Comparison of ENCODE assay signal across 18 mouse cellular contexts in genomic region chr14:102706704-102707336, GRCm38 (mm10).
DNase-seq lines count a peak whose midpoint lies in the region; ATAC-seq and TF ChIP-seq lines count a peak whose summit lies in the region.
"Had no signal": no experiment of that assay in that cellular context is flagged by ENCODE, and none has a peak within 500 bp of the region (broad histone marks: within the 10 kb centered on the region; RNA-seq: fewer than 3 reads in every experiment).

No protein-coding gene starts in this region.

- no peak for TF ChIP-seq EP300 in stomach, postnatal 0 days (optimal IDR thresholded peaks at IDR 0.05)

- no peak for TF ChIP-seq CTCF in forebrain, postnatal 0 days (IDR thresholded peaks at IDR 0.05; ENCODE audit: low read depth)
- no peak for TF ChIP-seq CTCF in stomach, postnatal 0 days (IDR thresholded peaks at IDR 0.05; ENCODE audit: low read depth)

- no peak overlapping the region for H3K9ac ChIP-seq in forebrain, postnatal 0 days
- no peak overlapping the region for H3K9ac ChIP-seq in forebrain, embryonic 13.5 days
- no peak overlapping the region for H3K9ac ChIP-seq in limb, embryonic 12.5 days (replicated peaks)
- H3K9ac ChIP-seq in stomach, postnatal 0 days (ENCODE audit: low read length), result no peak overlapping the region
- H3K9ac ChIP-seq: forebrain, embryonic 12.5 days; hindbrain, embryonic 13.5 days had no signal

- no peak for DNase-seq in forebrain, postnatal 0 days
- peak; percentile 32 for DNase-seq in brain, adult 2 months (ENCODE audit: low read depth, low spot score)
- peak; percentile 27 for DNase-seq in telencephalon, adult 2 months (ENCODE audit: low read depth, low spot score)
- DNase-seq in stomach, postnatal 0 days (ENCODE audit: low spot score), result no peak
- DNase-seq: adrenal gland, postnatal 10 days; cerebellum, adult 11-12 months; cerebellum, adult 9-10 months; cerebellum, postnatal 25 days; gastrocnemius, postnatal 10 days; heart, adult 18-20 months; heart, postnatal 10 days had no signal

- no peaks in the 10 kb centered on the region for H3K27me3 ChIP-seq in forebrain, postnatal 0 days (ENCODE audit: insufficient read depth, low read length)
- H3K27me3 ChIP-seq in forebrain, embryonic 13.5 days, result no peaks in the 10 kb centered on the region
- H3K27me3 ChIP-seq in limb, embryonic 12.5 days, result no peaks in the 10 kb centered on the region
- H3K27me3 ChIP-seq in stomach, postnatal 0 days (ENCODE audit: control insufficient read depth, insufficient read depth, low read length), result no peaks in the 10 kb centered on the region
- H3K27me3 ChIP-seq: forebrain, embryonic 12.5 days; hindbrain, embryonic 13.5 days had no signal

- ATAC-seq in forebrain, postnatal 0 days, result peak; percentile 45
- ATAC-seq in forebrain, embryonic 13.5 days, result no peak
- peak; percentile 78 for ATAC-seq in limb, embryonic 12.5 days (ENCODE audit: insufficient number of reproducible peaks, insufficient read depth, low FRiP score, low TSS enrichment, low read depth)
- ATAC-seq in stomach, postnatal 0 days (ENCODE audit: low FRiP score, low TSS enrichment), result no peak
- ATAC-seq in erythroblast, adult 5-6 weeks (replicated peaks; ENCODE audit: low FRiP score, poor library complexity, severe bottlenecking), result no peak
- ATAC-seq: hindbrain, postnatal 0 days had no signal

- no peaks in the 10 kb centered on the region for H3K36me3 ChIP-seq in forebrain, postnatal 0 days (ENCODE audit: insufficient read depth)
- H3K36me3 ChIP-seq in forebrain, embryonic 13.5 days (ENCODE audit: poor library complexity, severe bottlenecking), result no peaks in the 10 kb centered on the region
- H3K36me3 ChIP-seq in limb, embryonic 12.5 days, result no peaks in the 10 kb centered on the region
- no peaks in the 10 kb centered on the region for H3K36me3 ChIP-seq in stomach, postnatal 0 days (ENCODE audit: control insufficient read depth, insufficient read depth, low read length)
- H3K36me3 ChIP-seq: forebrain, embryonic 12.5 days; heart, embryonic 10.5 days; hindbrain, embryonic 13.5 days had no signal

- 76% methylated on average over 5 of the region's 5 CpGs for WGBS in forebrain, postnatal 0 days
- WGBS in forebrain, embryonic 13.5 days, result 88% methylated on average over 5 of the region's 5 CpGs
- 43% methylated on average over 5 of the region's 5 CpGs for WGBS in limb, embryonic 12.5 days
- 86% methylated on average over 5 of the region's 5 CpGs for WGBS in stomach, postnatal 0 days

- H3K4me3 ChIP-seq in forebrain, postnatal 0 days (ENCODE audit: low read depth, low read length), result no peak overlapping the region
- H3K4me3 ChIP-seq in forebrain, embryonic 13.5 days, result no peak overlapping the region
- no peak overlapping the region for H3K4me3 ChIP-seq in limb, embryonic 12.5 days (replicated peaks)
- no peak overlapping the region for H3K4me3 ChIP-seq in stomach, postnatal 0 days (ENCODE audit: low read depth, low read length)
- H3K4me3 ChIP-seq: forebrain, embryonic 12.5 days; heart, embryonic 10.5 days; hindbrain, embryonic 13.5 days had no signal

- no peak overlapping the region for H3K27ac ChIP-seq in forebrain, postnatal 0 days (ENCODE audit: low read depth, low read length)
- no peak overlapping the region for H3K27ac ChIP-seq in forebrain, embryonic 13.5 days
- peak overlapping the region; percentile 12; the same call in 1 of the 2 replicates for H3K27ac ChIP-seq in limb, embryonic 12.5 days
- no peak overlapping the region for H3K27ac ChIP-seq in stomach, postnatal 0 days (replicated peaks)
- H3K27ac ChIP-seq: forebrain, embryonic 12.5 days; heart, embryonic 10.5 days; hindbrain, embryonic 13.5 days; hindbrain, postnatal 0 days had no signal

- 0 out of 2 replicates have a peak, but pooled peaks cover 3% of the 10 kb centered on the region for H3K4me1 ChIP-seq in forebrain, postnatal 0 days (ENCODE audit: insufficient read depth)
- no peaks in the 10 kb centered on the region for H3K4me1 ChIP-seq in forebrain, embryonic 13.5 days
- H3K4me1 ChIP-seq in limb, embryonic 12.5 days (replicated peaks), result peaks cover 12% of the 10 kb centered on the region
- H3K4me1 ChIP-seq in stomach, postnatal 0 days (replicated peaks; ENCODE audit: control insufficient read depth, insufficient read depth), result no peaks in the 10 kb centered on the region
- H3K4me1 ChIP-seq: forebrain, embryonic 12.5 days; heart, embryonic 10.5 days had no signal

- no peaks in the 10 kb centered on the region for H3K9me3 ChIP-seq in forebrain, postnatal 0 days (ENCODE audit: low read length)
- no peaks in the 10 kb centered on the region for H3K9me3 ChIP-seq in forebrain, embryonic 13.5 days (replicated peaks)
- H3K9me3 ChIP-seq in limb, embryonic 12.5 days, result no peaks in the 10 kb centered on the region
- no peaks in the 10 kb centered on the region for H3K9me3 ChIP-seq in stomach, postnatal 0 days (ENCODE audit: control insufficient read depth, low read length)
- H3K9me3 ChIP-seq: forebrain, embryonic 12.5 days; heart, embryonic 10.5 days; hindbrain, embryonic 13.5 days had no signal

- no peak overlapping the region for H3K4me2 ChIP-seq in forebrain, postnatal 0 days (ENCODE audit: low read depth)
- H3K4me2 ChIP-seq in forebrain, embryonic 13.5 days, result no peak overlapping the region
- H3K4me2 ChIP-seq in limb, embryonic 12.5 days, result no peak overlapping the region
- no peak overlapping the region for H3K4me2 ChIP-seq in stomach, postnatal 0 days (replicated peaks; ENCODE audit: low read depth)
- H3K4me2 ChIP-seq: forebrain, embryonic 12.5 days; hindbrain, embryonic 13.5 days had no signal

Comparison
In these comparisons a context has a peak if more than half of its experiments do, and no peak if none do; other contexts are left out.
1. ATAC-seq: peak in forebrain, postnatal 0 days (single experiment) and limb, embryonic 12.5 days (single experiment); none in forebrain, embryonic 13.5 days (single experiment), stomach, postnatal 0 days (single experiment) and erythroblast, adult 5-6 weeks (single experiment).
2. DNase-seq: peak in brain, adult 2 months (single experiment) and telencephalon, adult 2 months (single experiment); none in forebrain, postnatal 0 days (single experiment) and stomach, postnatal 0 days (single experiment).